Mouse (Mus musculus) embryonic facial prominence, embryonic 12.5 days (tissue): Measurements from ENCODE around the gene Pcp2. TPM values are rescaled to one million over a fixed set of nuclear protein-coding genes. Genes with fewer than 3 reads are reported as not detected.

Experiments used
- ATAC-seq: fragments of 200-750 bp; cut with Nextera tagmentation; 2 replicates; pipeline ENCODE4 v1.8.0; 2017; ENCODE audit not compliant: insufficient number of reproducible peaks, insufficient read depth, low FRiP score, low TSS enrichment
- H3K27ac ChIP-seq: fragments of 300-500 bp; sonication (generic); 2 replicates; pipeline ENCODE4 v1.5.1; 2016; ENCODE audit warnings: mild to moderate bottlenecking
- H3K27me3 ChIP-seq: fragments of 300-500 bp; sonication (generic); 2 replicates; pipeline ENCODE4 v1.6.1; 2016; ENCODE audit warnings: mild to moderate bottlenecking, moderate library complexity
- H3K36me3 ChIP-seq: fragments of 300-500 bp; sonication (generic); 2 replicates; pipeline ENCODE4 v1.6.1; 2016; ENCODE audit warnings: mild to moderate bottlenecking
- H3K4me1 ChIP-seq: fragments of 300-500 bp; sonication (generic); 2 replicates; pipeline ENCODE4 v1.6.1; 2016
- H3K4me2 ChIP-seq: fragments of 300-500 bp; sonication (generic); replicated peaks from 2 replicates; pipeline ENCODE4 v1.6.1; 2016; ENCODE audit warnings: mild to moderate bottlenecking, moderate library complexity
- H3K4me3 ChIP-seq: fragments of 300-500 bp; sonication (generic); 2 replicates; pipeline ENCODE4 v1.5.1; 2016; ENCODE audit warnings: mild to moderate bottlenecking
- H3K9ac ChIP-seq: fragments of 300-500 bp; sonication (generic); 2 replicates; pipeline ENCODE4 v1.6.1; 2016; ENCODE audit warnings: mild to moderate bottlenecking, moderate library complexity
- H3K9me3 ChIP-seq: fragments of 300-500 bp; sonication (generic); 2 replicates; pipeline ENCODE4 v1.6.1; 2016; ENCODE audit warnings: mild to moderate bottlenecking, moderate library complexity
- WGBS: fragments of 180-500 bp; shearing (Covaris S2); methylation state at CpG from one replicate; pipeline ENCODE4 v1.1.7; 2016; 5-methylcytosine and 5-hydroxymethylcytosine counted together
- polyA plus RNA-seq: library from polyadenylated mRNA; unstranded; fragments of >200 nt; fragmentation: Nextera tagmentation; extraction: Ambion mirVana; gene quantifications from 2 replicates; pipeline ENCODE4 v1.2.1, GENCODE M21; 2016

Gene Pcp2
- polyA plus RNA-seq, 1 experiment from 2014 or later, result 2.0 TPM

- H3K9me3 ChIP-seq, result no peaks in the 10 kb centered on the region
- no peak overlapping the region for H3K9ac ChIP-seq
- H3K27ac ChIP-seq, result no peak overlapping the region
- no peak overlapping the region for H3K4me2 ChIP-seq
- H3K4me3 ChIP-seq, result no peak overlapping the region
- H3K4me1 ChIP-seq, result no peaks in the 10 kb centered on the region
- H3K27me3 ChIP-seq, result no peaks in the 10 kb centered on the region
- H3K36me3 ChIP-seq, result no peaks in the 10 kb centered on the region
- 37% methylated on average over 1 of the region's 1 CpGs for WGBS
- no peak for ATAC-seq
Observed at GRCm38 (mm10) chr8:3648990-3649389, 23.6 kb upstream of the Pcp2 start.

DNA sequence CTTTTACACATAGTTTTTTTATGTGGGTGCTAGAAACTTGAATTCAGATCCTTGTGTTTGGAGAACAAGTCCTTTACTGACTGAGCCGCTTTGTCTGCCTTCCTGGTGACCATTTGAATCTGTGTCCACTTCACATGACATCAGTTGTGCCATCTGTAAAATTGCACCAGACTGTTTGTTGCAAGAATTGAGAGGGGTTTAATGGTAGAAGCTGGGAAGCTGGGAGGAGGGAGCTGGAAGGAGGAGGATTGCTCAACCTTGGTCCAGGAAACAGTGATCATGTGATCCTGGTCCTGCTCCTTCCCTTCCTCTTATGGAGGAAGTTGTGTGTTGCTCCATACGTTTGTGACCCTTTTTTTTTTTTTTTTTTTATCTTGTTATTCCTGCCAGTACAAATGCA lies 22.9 kb upstream of the Pcp2 start:
- H3K4me3 ChIP-seq, result no peak overlapping the region
- no peaks in the 10 kb centered on the region for H3K9me3 ChIP-seq
- H3K9ac ChIP-seq, result no peak overlapping the region
- no peak overlapping the region for H3K27ac ChIP-seq
- H3K27me3 ChIP-seq, result no peaks in the 10 kb centered on the region
- no peaks in the 10 kb centered on the region for H3K4me1 ChIP-seq
- H3K36me3 ChIP-seq, result no peaks in the 10 kb centered on the region
- no peak for ATAC-seq
- 73% methylated on average over 2 of the region's 2 CpGs for WGBS
- no peak overlapping the region for H3K4me2 ChIP-seq

GRCm38 (mm10) chr8:3647561-3647960 lies 22.2 kb upstream of the Pcp2 start:
- no peak for ATAC-seq

GRCm38 (mm10) chr8:3646824-3647531 lies 21.6 kb upstream of the Pcp2 start:
- no peak overlapping the region for H3K4me2 ChIP-seq
- H3K9ac ChIP-seq, result no peak overlapping the region
- WGBS, result 78% methylated on average over 6 of the region's 6 CpGs
- H3K27me3 ChIP-seq, result no peaks in the 10 kb centered on the region
- no peaks in the 10 kb centered on the region for H3K9me3 ChIP-seq
- H3K27ac ChIP-seq, result no peak overlapping the region
- H3K4me1 ChIP-seq, result no peaks in the 10 kb centered on the region
- no peaks in the 10 kb centered on the region for H3K36me3 ChIP-seq
- no peak for ATAC-seq
- H3K4me3 ChIP-seq, result no peak overlapping the region

More at GRCm38 (mm10) chr8:3647561-3647960, 22.2 kb upstream of the Pcp2 start:
- no peaks in the 10 kb centered on the region for H3K36me3 ChIP-seq
- no peak overlapping the region for H3K4me3 ChIP-seq
- H3K9ac ChIP-seq, result no peak overlapping the region
- H3K4me2 ChIP-seq, result no peak overlapping the region
- H3K27me3 ChIP-seq, result no peaks in the 10 kb centered on the region
- no peak overlapping the region for H3K27ac ChIP-seq
- 78% methylated on average over 4 of the region's 4 CpGs for WGBS
- H3K9me3 ChIP-seq, result no peaks in the 10 kb centered on the region
- no peaks in the 10 kb centered on the region for H3K4me1 ChIP-seq

DNA sequence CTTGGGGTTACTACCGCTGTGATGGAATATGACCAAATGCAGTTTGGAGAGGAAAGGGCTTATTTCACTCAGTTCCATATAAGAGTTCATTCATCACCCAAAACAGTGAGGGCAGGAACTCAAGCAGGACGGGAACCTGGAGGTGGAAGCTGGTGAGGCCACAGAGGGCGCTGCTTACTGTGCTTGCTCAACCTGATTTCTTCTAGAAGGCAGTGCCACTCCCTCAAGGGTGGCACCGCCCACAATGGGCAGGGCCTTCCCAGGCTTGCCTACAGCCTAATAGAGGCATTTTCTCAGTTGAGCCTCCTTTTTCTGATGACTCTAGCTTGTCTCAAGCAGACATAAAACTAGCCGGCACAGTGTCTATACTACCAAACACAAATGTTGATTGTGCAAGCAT lies 20.5 kb upstream of the Pcp2 start:
- no peaks in the 10 kb centered on the region for H3K36me3 ChIP-seq
- no peak for ATAC-seq
- H3K4me3 ChIP-seq, result no peak overlapping the region
- no peaks in the 10 kb centered on the region for H3K4me1 ChIP-seq
- no peak overlapping the region for H3K9ac ChIP-seq
- H3K4me2 ChIP-seq, result no peak overlapping the region
- no peaks in the 10 kb centered on the region for H3K9me3 ChIP-seq
- H3K27me3 ChIP-seq, result no peaks in the 10 kb centered on the region
- WGBS, result 22% methylated on average over 5 of the region's 5 CpGs
- H3K27ac ChIP-seq, result no peak overlapping the region

GRCm38 (mm10) chr8:3631478-3631875 lies 6.1 kb upstream of the Pcp2 start:
- peak overlapping the region; percentile 74 for H3K4me2 ChIP-seq
- ATAC-seq, result 0 out of 2 replicates have a peak, but pooled peaks have one; percentile 13
- H3K36me3 ChIP-seq, result no peaks in the 10 kb centered on the region
- H3K4me1 ChIP-seq, result no peaks in the 10 kb centered on the region
- peaks cover 26% of the 10 kb centered on the region for H3K27me3 ChIP-seq
- H3K27ac ChIP-seq, result no peak overlapping the region
- H3K9me3 ChIP-seq, result no peaks in the 10 kb centered on the region
- 8% methylated on average over 8 of the region's 8 CpGs for WGBS
- peak overlapping the region; percentile 51 for H3K4me3 ChIP-seq
- no peak overlapping the region for H3K9ac ChIP-seq

DNA sequence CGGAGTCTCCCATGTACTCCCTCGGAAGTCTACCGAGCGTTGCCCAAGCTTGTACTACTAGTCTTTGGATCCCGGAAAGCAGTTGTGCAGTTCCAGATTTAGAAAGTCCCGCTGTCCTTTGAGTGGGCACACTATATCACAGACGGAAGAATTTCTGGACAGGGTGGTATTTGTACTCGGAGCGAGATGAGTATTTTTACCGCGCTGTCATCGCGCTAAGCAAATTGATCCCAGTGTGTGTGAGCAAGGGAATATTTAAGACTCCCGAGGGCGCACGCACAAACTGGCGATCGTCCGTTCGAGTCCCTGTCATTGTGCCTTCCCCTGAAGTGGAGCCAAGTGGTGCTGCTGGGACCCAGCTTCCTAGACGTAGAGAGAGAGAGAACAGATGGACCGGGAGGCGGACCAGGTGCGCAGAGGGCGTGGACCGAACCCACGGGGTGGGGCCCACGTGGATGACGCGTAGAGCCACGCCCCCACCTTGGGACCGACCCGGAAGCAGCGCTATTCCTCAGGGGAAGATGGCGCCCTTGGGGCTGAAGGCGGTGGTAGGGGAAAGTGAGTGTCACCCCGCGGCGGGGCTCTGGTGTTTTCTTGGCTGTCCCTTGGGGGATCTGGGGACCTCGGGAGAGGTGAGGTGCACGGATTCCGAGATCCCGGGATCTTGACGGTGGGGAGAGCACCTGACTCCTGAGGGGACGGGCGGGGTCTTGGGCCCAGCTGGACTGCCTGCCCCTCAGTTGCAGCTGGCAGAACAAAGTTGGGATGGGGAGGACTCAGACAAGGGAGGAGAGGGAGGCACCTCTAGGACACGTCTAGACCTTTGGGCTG lies 5.5 kb upstream of the Pcp2 start, which contains the start of gene Stxbp2:
TSS of gene Stxbp2 (plus strand) at position 309 of the 831 bp plus-strand sequence.
- peak within 1 kb of the TSS; percentile 33; the same call in 1 of the 2 replicates for H3K9ac ChIP-seq
- H3K9me3 ChIP-seq, result no peaks in the 10 kb centered on the region
- H3K4me1 ChIP-seq, result no peaks in the 10 kb centered on the region
- 0 out of 2 replicates have a peak, but pooled peaks have one; percentile 67 for ATAC-seq
- H3K27me3 ChIP-seq, result peaks cover 26% of the 10 kb centered on the region
- 6% methylated on average over 47 of the region's 47 CpGs for WGBS
- H3K27ac ChIP-seq, result no peak within 1 kb of the TSS
- peak within 1 kb of the TSS; percentile 51 for H3K4me3 ChIP-seq
- peak within 1 kb of the TSS; percentile 74 for H3K4me2 ChIP-seq
- no peaks in the 10 kb centered on the region for H3K36me3 ChIP-seq

GRCm38 (mm10) chr8:3628014-3628413 lies 2.7 kb upstream of the Pcp2 start:
- no peak for ATAC-seq
- Histone ChIP-seq H3K4me1 (no peaks in the 10 kb centered on the region), H3K27me3 (peaks cover 26% of the 10 kb centered on the region), H3K4me3 (no peak overlapping the region), H3K36me3 (no peaks in the 10 kb centered on the region), H3K4me2 (no peak overlapping the region), H3K27ac (no peak overlapping the region), H3K9ac (no peak overlapping the region), H3K9me3 (no peaks in the 10 kb centered on the region)
- 32% methylated on average over 5 of the region's 5 CpGs for WGBS

DNA sequence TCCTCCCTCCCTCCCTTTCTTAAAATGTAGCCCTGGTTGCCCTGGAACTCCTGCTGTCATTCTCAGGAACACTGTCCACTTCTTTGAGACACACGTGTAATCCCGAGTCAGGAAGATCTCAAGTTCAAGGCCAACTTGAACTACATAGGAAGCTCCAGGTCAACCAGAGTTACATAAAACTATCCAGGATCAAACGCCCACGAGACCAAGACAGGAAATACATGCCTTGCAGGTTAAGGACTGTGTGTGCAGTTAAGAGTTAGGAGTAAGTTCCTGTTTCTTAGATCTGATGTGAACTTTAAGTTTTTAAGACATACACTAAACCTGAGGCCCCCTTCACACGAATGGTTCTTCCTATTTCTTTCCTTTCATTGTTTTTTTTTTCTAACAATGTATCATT lies 1.6 kb upstream of the Pcp2 start:
- no peaks in the 10 kb centered on the region for H3K36me3 ChIP-seq
- no peak overlapping the region for H3K9ac ChIP-seq
- H3K4me1 ChIP-seq, result peaks cover 3% of the 10 kb centered on the region; the same call in 1 of the 2 replicates
- H3K4me2 ChIP-seq, result no peak overlapping the region
- H3K9me3 ChIP-seq, result no peaks in the 10 kb centered on the region
- 63% methylated on average over 5 of the region's 5 CpGs for WGBS
- ATAC-seq, result no peak
- H3K4me3 ChIP-seq, result no peak overlapping the region
- H3K27ac ChIP-seq, result no peak overlapping the region
- H3K27me3 ChIP-seq, result peaks cover 25% of the 10 kb centered on the region

- 62% methylated on average over 8 of the region's 8 CpGs for WGBS
- peaks cover 13% of the 10 kb centered on the region for H3K4me1 ChIP-seq
- H3K27ac ChIP-seq, result no peak overlapping the region
- peak overlapping the region; percentile 57 for H3K9ac ChIP-seq
- peak overlapping the region; percentile 95 for H3K4me3 ChIP-seq
- no peak for ATAC-seq
- no peaks in the 10 kb centered on the region for H3K9me3 ChIP-seq
- peak overlapping the region; percentile 71 for H3K4me2 ChIP-seq
- no peaks in the 10 kb centered on the region for H3K27me3 ChIP-seq
- 0 out of 2 replicates have a peak, but pooled peaks cover 15% of the 10 kb centered on the region for H3K36me3 ChIP-seq
Observed at GRCm38 (mm10) chr8:3622119-3622518, 3.2 kb downstream of the Pcp2 start.

GRCm38 (mm10) chr8:3621199-3621970 lies 4.0 kb downstream of the Pcp2 start, which contains the start of the genes Xab2 and Pet100:
Xab2 (minus strand) TSS chr8:3621316.
Pet100 (plus strand) TSS chr8:3621548.
- WGBS, result 1% methylated on average over 37 of the region's 37 CpGs
- Histone ChIP-seq H3K27ac (no peak within 1 kb of the TSS), H3K4me1 (peaks cover 13% of the 10 kb centered on the region), H3K36me3 (peaks cover 21% of the 10 kb centered on the region), H3K27me3 (no peaks in the 10 kb centered on the region), H3K4me3 (peak within 1 kb of the TSS; percentile 95), H3K4me2 (peak within 1 kb of the TSS; percentile 71), H3K9me3 (no peaks in the 10 kb centered on the region), H3K9ac (peak within 1 kb of the TSS; percentile 74)
- ATAC-seq, result peak; percentile 96
